Mouse (Mus musculus): Measurements from ENCODE around the gene Spock1. TPM values are rescaled to one million over a fixed set of nuclear protein-coding genes. Genes with fewer than 3 reads are reported as not detected.

The Spock1 gene
- polyA plus RNA-seq, 1 experiment from 2014 or later, result 0.49 TPM

GRCm38 (mm10) chr13:57806301-57806700, 101.8 kb downstream of the Spock1 start:
- Histone ChIP-seq H3K4me1 (replicated peaks; ENCODE audit: insufficient read depth, low read length) (peaks cover 4% of the 10 kb centered on the region; the same call in 1 of the 2 replicates), H3K27ac (no peak overlapping the region), H3K4me3 (replicated peaks; ENCODE audit: low read depth, low read length) (no peak overlapping the region), H3K9me3 (replicated peaks; ENCODE audit: low read length) (no peaks in the 10 kb centered on the region), H3K4me2 (ENCODE audit: low read length) (no peak overlapping the region), H3K36me3 (ENCODE audit: insufficient read depth, low read length) (no peaks in the 10 kb centered on the region), H3K27me3 (ENCODE audit: insufficient read depth, low read length) (no peaks in the 10 kb centered on the region), H3K9ac (ENCODE audit: low read depth, low read length) (no peak overlapping the region)
- 76% methylated on average over 6 of the region's 6 CpGs for whole genome bisulfite sequencing
- TF ChIP-seq CTCF (IDR thresholded peaks at IDR 0.05; ENCODE audit: low read depth), result no peak
- ATAC-seq (replicated peaks; ENCODE audit: low FRiP score, low read depth) (no peak), DNase-seq (ENCODE audit: low spot score) (no peak)

- Histone ChIP-seq H3K36me3 (ENCODE audit: insufficient read depth, low read length) (no peaks in the 10 kb centered on the region), H3K27ac (no peak overlapping the region), H3K4me1 (replicated peaks; ENCODE audit: insufficient read depth, low read length) (no peaks in the 10 kb centered on the region), H3K27me3 (ENCODE audit: insufficient read depth, low read length) (no peaks in the 10 kb centered on the region), H3K4me3 (replicated peaks; ENCODE audit: low read depth, low read length) (no peak overlapping the region), H3K4me2 (ENCODE audit: low read length) (no peak overlapping the region), H3K9ac (ENCODE audit: low read depth, low read length) (no peak overlapping the region), H3K9me3 (replicated peaks; ENCODE audit: low read length) (no peaks in the 10 kb centered on the region)
- WGBS, result 86% methylated on average over 2 of the region's 2 CpGs
- TF ChIP-seq CTCF (IDR thresholded peaks at IDR 0.05; ENCODE audit: low read depth), result no peak
- DNase-seq (ENCODE audit: low spot score), result no peak
- ATAC-seq (replicated peaks; ENCODE audit: low FRiP score, low read depth), result no peak
These were observed 109.5 kb downstream of the Spock1 start for GRCm38 (mm10) chr13:57798633-57799032.

GRCm38 (mm10) chr13:57796951-57797692, 111.0 kb downstream of the Spock1 start:
- Histone ChIP-seq H3K9me3 (replicated peaks; ENCODE audit: low read length) (no peaks in the 10 kb centered on the region), H3K4me2 (ENCODE audit: low read length) (no peak overlapping the region), H3K27me3 (ENCODE audit: insufficient read depth, low read length) (no peaks in the 10 kb centered on the region), H3K4me3 (replicated peaks; ENCODE audit: low read depth, low read length) (no peak overlapping the region), H3K27ac (no peak overlapping the region), H3K9ac (ENCODE audit: low read depth, low read length) (no peak overlapping the region), H3K4me1 (replicated peaks; ENCODE audit: insufficient read depth, low read length) (no peaks in the 10 kb centered on the region), H3K36me3 (ENCODE audit: insufficient read depth, low read length) (no peaks in the 10 kb centered on the region)
- TF ChIP-seq CTCF (IDR thresholded peaks at IDR 0.05; ENCODE audit: low read depth), result no peak
- WGBS, result 29% methylated on average over 10 of the region's 10 CpGs
- ATAC-seq (replicated peaks; ENCODE audit: low FRiP score, low read depth) (peak; percentile 40), DNase-seq (ENCODE audit: low spot score) (peak; percentile 93)

DNA sequence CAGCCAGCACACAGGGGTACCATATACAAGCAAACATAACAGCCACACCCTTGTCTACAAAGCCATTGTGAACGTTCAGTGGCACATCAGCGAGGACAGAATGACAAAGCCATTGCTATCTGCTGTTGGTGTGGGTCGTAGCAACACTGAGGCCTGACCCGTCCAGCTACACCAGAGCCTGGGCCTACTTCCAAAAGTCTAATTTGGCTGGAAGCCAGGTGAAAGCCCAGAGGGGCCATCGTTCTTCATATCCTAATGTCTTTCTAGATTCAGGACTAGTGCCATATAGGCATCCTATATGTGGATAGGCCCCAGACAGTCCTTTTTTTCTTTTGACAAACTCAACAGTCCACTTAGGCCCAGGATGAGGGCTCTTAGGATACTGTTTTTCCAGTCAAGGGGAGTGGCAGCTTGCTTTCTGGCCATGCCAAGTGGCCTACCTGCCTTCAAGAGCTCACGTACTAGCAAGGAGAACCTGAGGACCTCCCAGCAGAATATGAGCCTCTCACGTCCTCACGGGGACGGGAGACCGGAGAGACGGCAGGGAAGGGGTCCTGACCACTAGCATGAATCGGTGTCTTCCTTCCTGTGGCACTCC, 114.4 kb downstream of the Spock1 start:
- 66% methylated on average over 12 of the region's 12 CpGs for WGBS
- Histone ChIP-seq H3K4me1 (replicated peaks; ENCODE audit: insufficient read depth, low read length) (no peaks in the 10 kb centered on the region), H3K27me3 (ENCODE audit: insufficient read depth, low read length) (no peaks in the 10 kb centered on the region), H3K9ac (ENCODE audit: low read depth, low read length) (no peak overlapping the region), H3K27ac (no peak overlapping the region), H3K9me3 (replicated peaks; ENCODE audit: low read length) (no peaks in the 10 kb centered on the region), H3K4me3 (replicated peaks; ENCODE audit: low read depth, low read length) (no peak overlapping the region), H3K4me2 (ENCODE audit: low read length) (no peak overlapping the region), H3K36me3 (ENCODE audit: insufficient read depth, low read length) (no peaks in the 10 kb centered on the region)
- no peak for ATAC-seq (replicated peaks; ENCODE audit: low FRiP score, low read depth)
- no peak for TF ChIP-seq CTCF (IDR thresholded peaks at IDR 0.05; ENCODE audit: low read depth)
- DNase-seq (ENCODE audit: low spot score), result peak; percentile 27

- Histone ChIP-seq H3K9ac (ENCODE audit: low read depth, low read length) (no peak overlapping the region), H3K27ac (no peak overlapping the region), H3K4me3 (replicated peaks; ENCODE audit: low read depth, low read length) (no peak overlapping the region), H3K36me3 (ENCODE audit: insufficient read depth, low read length) (no peaks in the 10 kb centered on the region), H3K4me2 (ENCODE audit: low read length) (no peak overlapping the region), H3K9me3 (replicated peaks; ENCODE audit: low read length) (no peaks in the 10 kb centered on the region), H3K27me3 (ENCODE audit: insufficient read depth, low read length) (no peaks in the 10 kb centered on the region), H3K4me1 (replicated peaks; ENCODE audit: insufficient read depth, low read length) (no peaks in the 10 kb centered on the region)
- DNase-seq (ENCODE audit: low spot score), result no peak
- TF ChIP-seq CTCF (IDR thresholded peaks at IDR 0.05; ENCODE audit: low read depth), result no peak
- ATAC-seq (replicated peaks; ENCODE audit: low FRiP score, low read depth), result no peak
- 29% methylated on average over 5 of the region's 5 CpGs for WGBS
These were observed 118.3 kb downstream of the Spock1 start for GRCm38 (mm10) chr13:57789796-57790195.

DNA sequence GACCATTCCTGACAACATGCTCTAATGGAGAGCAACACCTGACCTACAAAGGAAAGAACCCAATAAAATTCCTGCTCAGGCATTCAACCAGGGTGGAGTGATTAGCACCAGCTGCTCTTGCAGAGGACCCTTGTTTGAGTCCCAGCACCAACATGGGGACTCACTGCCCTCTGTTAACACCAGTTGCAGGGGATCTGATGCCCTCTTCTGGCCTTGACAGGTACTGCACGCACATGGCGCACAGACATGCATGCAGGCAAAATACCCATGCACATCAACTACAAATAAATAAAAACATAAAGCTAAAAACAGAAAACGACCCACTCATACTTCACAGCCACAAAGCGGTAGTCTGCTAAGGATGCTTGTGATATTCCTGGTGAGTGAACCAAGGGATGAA, 119.8 kb downstream of the Spock1 start:
- WGBS, result 97% methylated on average over 4 of the region's 4 CpGs
- Histone ChIP-seq H3K4me2 (ENCODE audit: low read length) (no peak overlapping the region), H3K4me3 (replicated peaks; ENCODE audit: low read depth, low read length) (no peak overlapping the region), H3K4me1 (replicated peaks; ENCODE audit: insufficient read depth, low read length) (no peaks in the 10 kb centered on the region), H3K9me3 (replicated peaks; ENCODE audit: low read length) (no peaks in the 10 kb centered on the region), H3K27ac (no peak overlapping the region), H3K9ac (ENCODE audit: low read depth, low read length) (no peak overlapping the region), H3K27me3 (ENCODE audit: insufficient read depth, low read length) (no peaks in the 10 kb centered on the region), H3K36me3 (ENCODE audit: insufficient read depth, low read length) (no peaks in the 10 kb centered on the region)
- ATAC-seq (replicated peaks; ENCODE audit: low FRiP score, low read depth) (no peak), DNase-seq (ENCODE audit: low spot score) (no peak)
- TF ChIP-seq CTCF (IDR thresholded peaks at IDR 0.05; ENCODE audit: low read depth), result peak; percentile 23; the same call in 1 of the 2 replicates

Measured in kidney, postnatal 0 days (tissue).